Mouse (Mus musculus) Patski (cell line): ENCODE results near the gene Msi2. TPM values are rescaled to one million over a fixed set of nuclear protein-coding genes. Genes with fewer than 3 reads are reported as not detected.

Experiments used
- ATAC-seq: fragments of 100-300 bp; one replicate; pipeline ENCODE4 v1.8.0; 2021
- CTCF ChIA-PET: fragments of 350-600 bp; sonication (Branson Sonifier 250); formaldehyde crosslinking; loops from one replicate; lab custom pipeline; 2022; ENCODE audit warnings: inconsistent platforms; lab: Charles Lee
- POLR2A ChIA-PET: fragments of 350-600 bp; sonication (Branson Sonifier 250); formaldehyde crosslinking; loops from one replicate; lab custom pipeline; 2022; ENCODE audit warnings: antibody characterized with exemption, inconsistent platforms; lab: Charles Lee
- DNase-seq: peaks from one replicate; pipeline ENCODE4 v3.0.0-alpha.2; 2011; ENCODE audit warnings: low read depth, low spot score
- H3K27me3 ChIP-seq: fragments of 371-371 bp; one replicate; pipeline ENCODE4 v1.5.1; 2021
- CTCF ChIP-seq: fragments of 100-300 bp; IDR thresholded peaks from one replicate; pipeline ENCODE4 v1.5.1; 2021
- in situ Hi-C: fragments of 300-500 bp; cut with MboI; formaldehyde crosslinking; loops from 3 replicates; pipeline ENCODE4 v1.11.1; 2018; ENCODE audit warnings: low pct_unique_long_range_greater_than_20kb, mixed read lengths
- polyA plus RNA-seq: library from polyadenylated mRNA; unstranded; gene quantifications from one replicate; pipeline ENCODE4 v1.2.3, GENCODE M21; 2021

Gene Msi2
- polyA plus RNA-seq, 1 experiment from 2014 or later: 72.3 TPM

DNA sequence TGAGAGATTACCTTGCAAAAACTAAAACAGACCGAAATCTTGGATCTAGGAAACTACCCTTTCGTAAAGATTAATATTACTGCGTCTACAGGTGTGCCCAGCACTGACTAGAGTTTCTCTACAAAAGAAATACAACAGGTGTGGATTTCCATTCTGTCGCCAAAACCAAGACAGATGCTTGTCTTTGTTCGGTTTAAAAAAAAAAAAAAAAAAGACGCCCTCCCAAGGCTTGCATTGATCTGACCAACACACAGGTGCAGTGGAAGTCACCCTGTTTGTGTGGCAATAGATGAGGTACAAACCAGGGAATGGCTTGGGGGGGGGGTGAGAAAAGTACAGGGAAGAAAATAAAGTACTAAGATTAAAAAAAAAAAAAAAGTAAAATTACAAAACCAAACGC, 4.2 kb downstream of the Msi2 start:
- ATAC-seq (no peak), DNase-seq (no peak)
- ChIA-PET POLR2A (interaction anchor here (0.6 to 0.7 kb wide), 3 partner anchors 22 to 284 kb away, joined by 3 to 5 read pairs (median 3); no protein-coding TSS in a partner anchor), CTCF (interaction anchor here (1.2 kb wide), 1 partner anchor 275 kb away, joined by 3 read pairs; no protein-coding TSS in a partner anchor)
- no peak for TF ChIP-seq CTCF
- in situ Hi-C loops: loop anchor here (5.0 kb wide), 1 partner anchor 92 kb away; no protein-coding TSS in a partner anchor
- no peaks in the 10 kb centered on the region for H3K27me3 ChIP-seq

DNA sequence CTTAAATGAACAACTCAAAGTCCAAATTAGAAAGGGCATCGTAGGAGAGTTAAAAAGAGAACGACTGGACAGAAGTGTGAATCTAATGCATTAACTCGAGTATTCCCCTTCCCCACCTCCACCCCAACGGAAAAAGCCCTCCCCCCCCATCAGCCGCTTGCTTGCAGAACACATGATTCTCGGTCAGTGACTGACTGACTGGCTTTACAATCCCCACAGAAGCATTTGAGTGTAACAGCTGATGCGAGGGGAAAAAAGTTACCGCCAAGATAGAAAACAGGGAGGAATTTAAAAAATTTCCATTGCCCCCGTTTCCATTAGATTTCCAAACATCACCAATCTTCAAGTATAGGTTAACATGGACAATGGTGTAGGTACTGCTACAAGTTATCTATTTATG, 4.8 kb downstream of the Msi2 start:
- DNase-seq: no peak
- ChIA-PET CTCF (interaction anchor here (1.2 kb wide), 1 partner anchor 275 kb away, joined by 3 read pairs; no protein-coding TSS in a partner anchor), POLR2A (interaction anchor here (0.6 to 0.7 kb wide), 2 partner anchors 22 to 451 kb away, joined by 3 to 5 read pairs; no protein-coding TSS in a partner anchor)
- in situ Hi-C loops: loop anchor here (5.0 kb wide), 1 partner anchor 91 kb away; no protein-coding TSS in a partner anchor
- no peak for ATAC-seq
- no peak for TF ChIP-seq CTCF
- H3K27me3 ChIP-seq: no peaks in the 10 kb centered on the region

DNA sequence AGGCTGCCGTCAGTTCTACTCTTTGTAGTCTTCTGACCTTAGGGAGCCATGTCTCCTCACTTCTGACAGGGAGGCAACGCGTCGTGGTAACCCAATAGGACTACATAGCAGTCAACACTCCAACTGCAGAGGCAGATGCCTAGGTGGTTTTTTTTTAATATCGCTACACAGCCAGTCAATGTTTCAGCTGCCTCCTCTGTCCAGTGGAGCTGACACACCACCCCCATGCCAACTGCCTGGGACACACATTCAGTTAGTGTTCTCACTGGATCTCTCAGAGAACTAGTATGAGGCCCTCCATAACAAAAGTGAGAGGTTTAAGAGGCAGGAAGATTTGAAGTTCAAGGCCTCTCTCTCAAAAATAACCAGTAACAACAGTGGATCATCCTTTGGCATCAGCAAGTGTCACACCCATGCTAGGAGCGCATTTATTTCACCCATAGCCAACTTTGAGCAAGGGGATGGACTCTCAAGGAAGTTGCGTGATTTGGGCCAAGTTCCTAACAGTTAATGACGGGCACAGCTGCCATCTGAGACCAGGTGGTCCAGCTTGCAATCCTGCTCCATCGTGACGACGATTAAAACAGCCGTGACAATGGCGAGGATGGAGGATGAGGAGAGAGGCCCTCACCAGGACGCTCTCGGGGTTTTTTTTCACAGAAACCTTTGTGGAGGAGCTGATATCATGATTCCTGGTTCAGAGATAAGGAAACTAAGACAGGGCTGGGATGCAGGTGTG, 8.3 kb downstream of the Msi2 start:
- ChIA-PET POLR2A (no interaction called here), CTCF (no interaction called here)
- in situ Hi-C loops: loop anchor here (5.0 kb wide), 1 partner anchor 88 kb away; no protein-coding TSS in a partner anchor
- ATAC-seq (no peak), DNase-seq (no peak)
- H3K27me3 ChIP-seq: no peaks in the 10 kb centered on the region
- no peak for TF ChIP-seq CTCF

DNA sequence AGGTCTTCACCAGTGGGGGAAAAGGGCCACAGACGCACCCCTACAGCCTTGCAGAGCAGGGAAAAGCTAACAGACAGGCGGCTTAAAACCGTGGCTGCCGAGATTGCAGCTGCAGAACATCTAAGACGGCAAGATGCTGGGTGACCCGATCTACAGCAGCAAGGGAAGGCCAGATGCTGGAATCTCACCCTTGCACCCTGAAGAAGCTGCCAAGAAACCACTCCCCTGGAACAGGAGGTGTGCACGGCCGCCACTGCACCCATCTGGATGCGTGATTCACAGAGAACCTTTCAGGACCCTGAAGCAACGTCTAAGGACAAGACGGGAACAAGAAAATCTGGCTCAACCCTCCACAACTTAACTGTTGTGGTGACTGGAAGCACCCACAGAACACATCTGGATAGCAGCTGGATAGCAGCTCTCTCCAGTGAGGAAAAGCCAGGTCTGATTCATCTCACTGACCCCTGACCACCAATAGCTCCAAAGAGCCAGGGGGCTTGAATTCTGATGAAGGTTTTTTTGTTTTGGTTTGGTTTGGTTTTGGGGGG, 11.0 kb downstream of the Msi2 start:
- DNase-seq (no peak), ATAC-seq (no peak)
- no peak for TF ChIP-seq CTCF
- no peaks in the 10 kb centered on the region for H3K27me3 ChIP-seq
- in situ Hi-C loops: no loop called here
- POLR2A ChIA-PET: no interaction called here
- CTCF ChIA-PET: no interaction called here

DNA sequence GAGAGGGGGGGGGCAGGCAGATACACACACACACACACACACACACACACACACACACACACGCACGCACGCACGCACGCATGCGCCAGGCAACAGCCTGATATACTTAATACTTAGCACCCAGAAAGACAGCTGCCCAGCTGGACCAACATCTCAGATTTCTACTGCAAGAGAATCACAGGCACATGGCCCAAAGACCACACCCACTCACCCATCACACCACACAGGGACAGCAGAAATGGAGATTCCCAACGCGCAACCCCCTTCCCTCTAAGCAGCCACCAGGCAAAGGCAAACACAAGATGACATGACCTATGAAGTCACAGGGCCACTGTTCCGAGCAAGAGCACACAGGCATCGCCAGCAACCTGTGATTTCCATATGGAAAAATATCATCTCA, 13.6 kb downstream of the Msi2 start:
- ATAC-seq: no peak
- CTCF ChIA-PET: no interaction called here
- POLR2A ChIA-PET: no interaction called here
- DNase-seq: no peak
- no peak for TF ChIP-seq CTCF
- H3K27me3 ChIP-seq: no peaks in the 10 kb centered on the region
- in situ Hi-C loops: no loop called here

DNA sequence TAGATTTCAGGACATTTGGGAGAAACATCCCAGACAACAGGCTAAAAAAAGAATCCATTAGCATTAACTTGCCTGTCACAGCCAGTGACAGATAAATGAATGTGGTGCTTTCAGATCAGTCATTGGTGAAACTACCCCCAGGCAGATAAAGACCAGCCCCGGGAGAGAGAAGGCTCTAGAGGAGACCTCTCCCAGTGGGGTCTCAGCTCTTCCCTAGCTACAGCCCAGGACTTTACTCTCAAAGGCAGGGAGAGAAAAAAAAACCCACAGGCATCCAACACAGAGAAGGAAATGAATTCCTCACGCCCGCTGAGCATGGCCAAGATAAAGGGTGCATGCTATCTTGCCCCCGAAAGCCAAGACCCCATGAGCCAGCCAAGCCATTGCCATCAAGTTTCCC, 15.1 kb downstream of the Msi2 start:
- CTCF ChIA-PET: no interaction called here

DNA sequence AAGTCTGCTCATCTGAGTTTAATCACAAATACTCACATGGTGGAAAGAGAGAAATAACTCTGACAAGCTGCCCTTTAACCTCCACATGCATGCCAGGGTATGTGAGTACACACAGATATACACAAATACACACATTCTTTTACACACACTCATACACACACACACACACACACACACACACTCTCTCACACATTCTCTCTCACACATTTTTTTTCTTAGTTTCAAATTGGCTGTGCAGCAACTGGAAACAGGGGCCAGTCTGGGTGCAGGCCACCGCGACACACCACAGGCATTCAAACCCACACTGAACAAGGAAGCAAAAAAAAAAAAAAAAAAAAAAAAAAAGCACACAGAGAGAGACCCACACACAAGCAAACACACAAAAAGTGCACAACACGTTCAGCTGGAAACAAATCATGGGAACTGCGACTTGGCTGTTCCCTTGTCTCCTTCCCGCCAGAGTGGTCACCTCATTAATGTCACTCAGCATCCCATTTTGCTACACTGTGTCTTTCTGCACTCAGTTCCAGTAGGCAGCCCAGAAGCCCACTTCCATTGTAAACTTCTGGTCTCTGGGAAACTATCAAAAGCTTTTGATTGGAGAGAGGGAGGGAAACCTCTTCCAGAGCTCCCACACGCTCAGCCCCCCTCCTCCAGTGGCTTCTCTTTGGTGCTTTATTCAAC, 16.2 kb downstream of the Msi2 start:
- DNase-seq (no peak), ATAC-seq (no peak)
- CTCF ChIA-PET: no interaction called here
- no peak for TF ChIP-seq CTCF
- in situ Hi-C loops: no loop called here
- H3K27me3 ChIP-seq: no peaks in the 10 kb centered on the region
- POLR2A ChIA-PET: interaction anchor here (0.6 to 1.2 kb wide), 3 partner anchors 11 to 75 kb away, joined by 3 read pairs; no protein-coding TSS in a partner anchor

More for the DNA sequence above, 15.1 kb downstream of the Msi2 start:
- no peaks in the 10 kb centered on the region for H3K27me3 ChIP-seq
- ATAC-seq (peak; percentile 56), DNase-seq (no peak)
- TF ChIP-seq CTCF: no peak
- POLR2A ChIA-PET: no interaction called here
- in situ Hi-C loops: no loop called here

DNA sequence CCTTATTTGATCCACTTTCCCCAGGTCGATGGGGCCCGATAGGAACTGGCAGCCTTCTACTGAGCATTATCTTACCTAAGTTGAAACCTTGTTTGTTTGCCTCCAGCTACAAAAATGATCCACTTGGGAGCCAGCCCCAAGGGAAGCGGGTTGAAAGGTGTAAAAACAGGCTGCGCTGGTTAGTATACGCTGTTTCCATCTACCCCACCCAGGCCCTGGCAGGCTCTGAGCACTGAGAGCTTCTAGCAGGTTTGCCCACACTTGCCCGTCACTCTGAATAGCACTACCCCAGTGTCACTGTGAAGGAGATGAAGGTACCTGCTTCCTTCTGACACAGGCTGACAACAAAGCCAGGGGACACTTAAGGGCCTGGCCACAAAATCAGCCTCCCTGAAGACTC, 17.3 kb downstream of the Msi2 start:
- ATAC-seq: no peak
- POLR2A ChIA-PET: interaction anchor here (1.2 kb wide), 2 partner anchors 10 to 14 kb away, joined by 3 read pairs; no protein-coding TSS in a partner anchor
- no peak for TF ChIP-seq CTCF
- no peak for DNase-seq
- CTCF ChIA-PET: no interaction called here
- no peaks in the 10 kb centered on the region for H3K27me3 ChIP-seq
- in situ Hi-C loops: no loop called here

DNA sequence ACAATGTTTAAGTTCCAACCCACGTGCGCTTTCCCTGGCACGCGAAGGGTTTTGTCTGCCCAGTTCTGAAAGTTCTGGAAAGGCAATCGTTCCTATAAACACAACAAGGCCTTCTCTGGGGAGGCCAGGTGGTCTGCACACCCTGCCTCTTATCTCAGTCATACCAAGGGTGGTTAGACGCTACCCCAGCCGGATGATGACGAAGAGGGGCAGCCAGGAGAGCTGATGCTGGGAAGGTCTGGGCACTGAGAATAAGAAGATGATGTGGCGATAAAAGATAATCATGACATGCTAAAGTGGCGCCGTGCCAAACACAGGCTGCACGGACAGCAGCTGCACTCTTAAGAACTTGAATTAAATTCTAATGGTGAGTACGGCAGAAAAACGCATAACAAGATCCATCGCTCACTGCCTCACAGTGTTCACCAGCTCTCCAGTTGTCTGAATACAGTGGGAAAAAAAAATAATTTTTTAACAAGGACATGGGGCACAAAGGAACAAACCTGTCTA, 18.1 kb downstream of the Msi2 start:
- ChIA-PET POLR2A (interaction anchor here (1.2 kb wide), 1 partner anchor 15 kb away, joined by 3 read pairs; no protein-coding TSS in a partner anchor), CTCF (no interaction called here)
- no peaks in the 10 kb centered on the region for H3K27me3 ChIP-seq
- no peak for DNase-seq
- no peak for TF ChIP-seq CTCF
- in situ Hi-C loops: no loop called here
- ATAC-seq: no peak
